Mouse (Mus musculus): ENCODE results near the gene Gm8439. TPM values are rescaled to one million over a fixed set of nuclear protein-coding genes. Genes with fewer than 3 reads are reported as not detected.
"Not testable (repeated sequence)": the region's sequence is repeated elsewhere in the genome, so short reads cannot be mapped to it uniquely, and the experiment has no call there.

Gm8439 gene
- polyA plus RNA-seq, 1 experiment from 2014 or later: not detected

DNA sequence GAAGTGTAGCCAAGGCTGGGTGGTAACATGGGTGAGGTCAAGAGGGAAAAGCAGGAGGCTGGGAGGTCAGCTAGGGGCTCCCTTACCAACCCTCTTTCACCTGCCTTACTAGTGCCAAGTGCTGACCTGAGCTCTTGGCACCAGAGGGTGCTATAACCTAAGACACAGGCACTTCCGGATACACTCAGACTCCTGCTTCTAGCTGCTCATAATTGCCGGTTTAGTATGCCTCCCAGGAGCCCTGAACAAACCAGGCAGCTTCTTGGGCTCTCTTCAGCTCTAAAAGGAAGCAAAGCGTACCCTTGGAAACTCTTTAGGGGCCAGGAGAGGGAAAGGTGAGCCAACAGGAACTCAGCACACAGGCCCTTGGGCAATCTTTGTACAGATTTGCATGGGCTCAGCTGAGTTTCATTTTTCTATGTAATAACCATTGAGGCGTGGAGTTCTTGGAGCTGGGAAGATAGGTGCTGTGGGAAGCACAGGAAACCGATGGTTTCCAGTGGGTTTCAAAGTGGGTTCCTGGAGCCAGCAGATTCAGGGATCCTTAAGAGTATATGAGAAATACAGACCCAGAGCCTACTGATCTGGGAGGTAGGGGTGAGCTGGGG, 1.4 kb downstream of the Gm8439 start:
- Histone ChIP-seq H3K4me1 (ENCODE audit: insufficient read depth) (no peaks in the 10 kb centered on the region), H3K27me3 (ENCODE audit: insufficient read depth, low read length) (no peaks in the 10 kb centered on the region), H3K9me3 (ENCODE audit: low read depth, low read length) (no peaks in the 10 kb centered on the region), H3K36me3 (ENCODE audit: insufficient read depth) (no peaks in the 10 kb centered on the region), H3K27ac (ENCODE audit: low read depth) (no peak overlapping the region), H3K4me3 (ENCODE audit: low read depth, low read length) (no peak overlapping the region), H3K9ac (no peak overlapping the region), H3K4me2 (no peak overlapping the region)
- WGBS: 30% methylated on average over 5 of the region's 5 CpGs
- DNase-seq (peak; percentile 87), ATAC-seq (ENCODE audit: insufficient read depth) (peak; percentile 89)
- TF ChIP-seq CTCF (IDR thresholded peaks at IDR 0.05; ENCODE audit: low read depth): peak; percentile 93

DNA sequence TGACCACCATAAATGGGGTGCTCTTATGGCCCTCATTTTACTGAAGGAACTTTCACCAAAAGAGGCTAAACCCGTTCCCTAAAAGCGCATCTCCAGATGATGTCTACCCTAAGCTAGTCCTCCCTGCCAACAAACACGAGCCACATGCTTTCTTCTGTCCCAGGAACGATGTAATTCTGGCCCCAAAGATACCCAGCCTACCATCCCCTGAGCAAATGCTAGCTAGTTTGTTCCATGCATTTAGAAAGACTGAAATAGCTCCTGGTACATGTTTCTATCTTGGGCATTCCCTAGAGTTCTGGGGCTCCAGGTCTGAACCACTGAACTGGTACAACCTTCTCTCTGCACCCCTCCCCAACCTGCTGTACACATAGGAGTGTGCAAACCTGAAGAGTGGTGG, 2.4 kb downstream of the Gm8439 start:
- DNase-seq: no peak
- Histone ChIP-seq H3K4me2 (no peak overlapping the region), H3K27me3 (ENCODE audit: insufficient read depth, low read length) (no peaks in the 10 kb centered on the region), H3K27ac (ENCODE audit: low read depth) (no peak overlapping the region), H3K4me1 (ENCODE audit: insufficient read depth) (no peaks in the 10 kb centered on the region), H3K9me3 (ENCODE audit: low read depth, low read length) (no peaks in the 10 kb centered on the region), H3K36me3 (ENCODE audit: insufficient read depth) (no peaks in the 10 kb centered on the region), H3K9ac (no peak overlapping the region), H3K4me3 (ENCODE audit: low read depth, low read length) (no peak overlapping the region)
- ATAC-seq (ENCODE audit: insufficient read depth): no peak
- 78% methylated on average over 4 of the region's 4 CpGs for WGBS
- no peak for TF ChIP-seq CTCF (IDR thresholded peaks at IDR 0.05; ENCODE audit: low read depth)

DNA sequence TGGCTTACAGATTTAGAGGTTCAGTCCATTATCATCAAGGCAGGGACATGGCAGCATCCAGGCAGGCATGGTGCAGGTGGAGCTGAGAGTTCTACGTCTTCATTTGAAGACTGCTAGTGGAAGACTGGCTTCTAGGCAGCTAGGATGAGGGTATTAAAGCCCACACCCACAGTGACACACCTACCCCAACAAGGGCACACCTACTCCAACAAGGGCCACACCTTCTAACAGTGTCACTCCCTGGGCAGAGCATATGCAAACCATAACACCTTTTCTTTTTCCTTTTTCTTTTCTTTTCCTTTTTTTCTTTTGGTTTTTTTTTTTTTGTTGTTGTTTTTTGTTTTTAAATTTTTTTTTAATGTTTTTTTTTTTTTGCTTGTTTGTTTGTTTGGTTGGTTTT, 7.7 kb downstream of the Gm8439 start:
- H3K36me3 ChIP-seq (ENCODE audit: insufficient read depth): not testable (repeated sequence)
- WGBS: 93% methylated on average over 1 of the region's 1 CpGs

DNA sequence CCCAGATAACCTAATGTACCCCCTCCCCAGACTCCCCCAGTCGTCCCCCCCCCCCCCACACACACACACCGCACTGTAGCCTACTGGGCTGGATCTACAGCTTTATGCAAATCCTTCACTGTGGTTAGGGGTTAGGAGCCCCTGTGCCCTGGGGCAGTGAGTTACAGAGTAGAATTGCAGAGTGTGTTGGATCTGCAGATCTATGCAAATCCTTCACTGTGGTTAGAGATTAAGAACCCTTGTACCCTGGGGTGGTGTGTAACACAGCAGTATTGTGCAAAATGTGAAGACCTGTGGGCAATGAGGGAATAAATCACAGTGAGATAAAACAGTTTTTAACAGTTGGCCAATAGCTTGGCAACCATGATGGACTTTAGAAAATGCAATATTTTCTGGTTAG, 10.4 kb downstream of the Gm8439 start:
- ATAC-seq (ENCODE audit: insufficient read depth) (no peak), DNase-seq (no peak)
- WGBS: 38% methylated on average over 2 of the region's 2 CpGs
- TF ChIP-seq CTCF (IDR thresholded peaks at IDR 0.05; ENCODE audit: low read depth): no peak
- H3K9ac ChIP-seq: no peak overlapping the region
- no peaks in the 10 kb centered on the region for H3K27me3 ChIP-seq (ENCODE audit: insufficient read depth, low read length)
- no peaks in the 10 kb centered on the region for H3K36me3 ChIP-seq (ENCODE audit: insufficient read depth)
- H3K27ac ChIP-seq (ENCODE audit: low read depth): no peak overlapping the region
- no peaks in the 10 kb centered on the region for H3K4me1 ChIP-seq (ENCODE audit: insufficient read depth)
- no peak overlapping the region for H3K4me2 ChIP-seq
- H3K9me3 ChIP-seq (ENCODE audit: low read depth, low read length): no peaks in the 10 kb centered on the region
- H3K4me3 ChIP-seq (ENCODE audit: low read depth, low read length): no peak overlapping the region

More for the DNA sequence above, 7.7 kb downstream of the Gm8439 start:
- not testable (repeated sequence) for DNase-seq; ATAC-seq (ENCODE audit: insufficient read depth); H3K9ac ChIP-seq; H3K27me3 ChIP-seq (ENCODE audit: insufficient read depth, low read length); H3K4me2 ChIP-seq; H3K4me3 ChIP-seq (ENCODE audit: low read depth, low read length); H3K4me1 ChIP-seq (ENCODE audit: insufficient read depth); H3K27ac ChIP-seq (ENCODE audit: low read depth); H3K9me3 ChIP-seq (ENCODE audit: low read depth, low read length)

DNA sequence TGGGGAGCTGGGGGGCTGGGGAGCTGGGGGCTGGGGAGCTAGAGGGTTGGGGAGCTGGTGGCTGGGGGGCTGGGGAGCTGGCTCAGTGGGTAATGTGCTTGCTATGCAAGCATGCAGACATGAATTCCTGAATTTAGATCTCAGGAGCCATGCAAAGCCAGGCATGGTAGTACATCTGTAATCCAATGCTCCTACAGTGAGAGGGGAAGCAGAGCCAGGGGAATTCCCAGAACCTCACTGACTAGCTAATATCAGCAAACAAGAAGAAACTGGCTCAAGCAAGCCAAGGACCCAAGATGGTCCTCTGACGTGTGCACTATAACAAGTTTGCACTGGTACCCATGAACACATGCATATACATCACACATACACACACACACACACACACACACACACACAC, 13.2 kb downstream of the Gm8439 start:
- H3K9ac ChIP-seq: no peak overlapping the region
- no peaks in the 10 kb centered on the region for H3K36me3 ChIP-seq (ENCODE audit: insufficient read depth)
- no peak for TF ChIP-seq CTCF (IDR thresholded peaks at IDR 0.05; ENCODE audit: low read depth)
- DNase-seq (no peak), ATAC-seq (ENCODE audit: insufficient read depth) (no peak)
- no peaks in the 10 kb centered on the region for H3K27me3 ChIP-seq (ENCODE audit: insufficient read depth, low read length)
- H3K4me1 ChIP-seq (ENCODE audit: insufficient read depth): no peaks in the 10 kb centered on the region
- H3K4me2 ChIP-seq: no peak overlapping the region
- no peak overlapping the region for H3K27ac ChIP-seq (ENCODE audit: low read depth)
- H3K9me3 ChIP-seq (ENCODE audit: low read depth, low read length): no peaks in the 10 kb centered on the region
- no peak overlapping the region for H3K4me3 ChIP-seq (ENCODE audit: low read depth, low read length)
- 60% methylated on average over 1 of the region's 1 CpGs for WGBS

DNA sequence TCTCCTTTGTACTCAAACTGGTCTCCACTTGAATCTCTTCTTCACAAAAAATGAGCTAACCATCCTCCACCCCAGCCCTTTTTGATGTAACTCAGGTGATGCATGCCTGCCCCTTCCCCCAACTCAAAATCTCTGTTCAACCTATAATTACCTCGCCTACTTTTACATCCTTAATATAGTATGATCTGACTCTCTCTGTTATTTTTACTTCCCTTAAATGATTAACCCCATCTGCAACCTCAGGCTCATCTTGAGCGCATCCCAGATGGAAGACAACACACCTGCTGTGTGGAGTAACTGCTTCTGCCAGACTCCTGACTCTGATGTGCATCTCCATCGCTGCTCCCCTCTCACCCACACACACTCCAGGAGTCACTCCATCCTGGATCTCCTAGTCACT, 14.1 kb downstream of the Gm8439 start:
- Histone ChIP-seq H3K27ac (ENCODE audit: low read depth) (no peak overlapping the region), H3K4me2 (no peak overlapping the region), H3K9me3 (ENCODE audit: low read depth, low read length) (no peaks in the 10 kb centered on the region), H3K9ac (no peak overlapping the region), H3K4me3 (ENCODE audit: low read depth, low read length) (no peak overlapping the region), H3K36me3 (ENCODE audit: insufficient read depth) (no peaks in the 10 kb centered on the region), H3K27me3 (ENCODE audit: insufficient read depth, low read length) (no peaks in the 10 kb centered on the region), H3K4me1 (ENCODE audit: insufficient read depth) (no peaks in the 10 kb centered on the region)
- 67% methylated on average over 3 of the region's 3 CpGs for WGBS
- no peak for TF ChIP-seq CTCF (IDR thresholded peaks at IDR 0.05; ENCODE audit: low read depth)
- no peak for DNase-seq
- no peak for ATAC-seq (ENCODE audit: insufficient read depth)

DNA sequence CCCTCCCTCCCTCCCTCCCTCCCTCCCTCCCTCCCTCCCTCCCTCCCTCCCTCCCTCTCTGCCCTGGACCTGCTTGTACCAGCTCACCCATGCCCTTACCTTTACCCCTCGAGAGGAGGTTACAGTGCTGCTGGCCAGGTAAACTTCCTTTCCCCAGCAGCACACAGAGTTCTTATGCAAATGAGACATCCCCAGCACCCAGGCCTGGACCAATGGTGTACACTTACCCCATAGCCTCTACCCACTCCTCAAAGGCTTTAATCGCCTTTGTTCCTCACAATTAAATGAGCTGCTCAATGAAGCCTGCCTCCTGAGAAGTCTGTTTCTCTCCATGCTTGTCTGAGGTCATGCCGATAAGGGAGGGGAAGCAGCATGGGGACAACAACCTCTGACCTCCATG, 18.4 kb downstream of the Gm8439 start:
- ATAC-seq (ENCODE audit: insufficient read depth): no peak
- no peaks in the 10 kb centered on the region for H3K9me3 ChIP-seq (ENCODE audit: low read depth, low read length)
- no peaks in the 10 kb centered on the region for H3K27me3 ChIP-seq (ENCODE audit: insufficient read depth, low read length)
- H3K4me3 ChIP-seq (ENCODE audit: low read depth, low read length): no peak overlapping the region
- no peak overlapping the region for H3K27ac ChIP-seq (ENCODE audit: low read depth)
- H3K4me1 ChIP-seq (ENCODE audit: insufficient read depth): no peaks in the 10 kb centered on the region
- H3K36me3 ChIP-seq (ENCODE audit: insufficient read depth): no peaks in the 10 kb centered on the region
- no peak for DNase-seq
- WGBS: 38% methylated on average over 2 of the region's 3 CpGs
- no peak overlapping the region for H3K4me2 ChIP-seq
- no peak for TF ChIP-seq CTCF (IDR thresholded peaks at IDR 0.05; ENCODE audit: low read depth)
- no peak overlapping the region for H3K9ac ChIP-seq

DNA sequence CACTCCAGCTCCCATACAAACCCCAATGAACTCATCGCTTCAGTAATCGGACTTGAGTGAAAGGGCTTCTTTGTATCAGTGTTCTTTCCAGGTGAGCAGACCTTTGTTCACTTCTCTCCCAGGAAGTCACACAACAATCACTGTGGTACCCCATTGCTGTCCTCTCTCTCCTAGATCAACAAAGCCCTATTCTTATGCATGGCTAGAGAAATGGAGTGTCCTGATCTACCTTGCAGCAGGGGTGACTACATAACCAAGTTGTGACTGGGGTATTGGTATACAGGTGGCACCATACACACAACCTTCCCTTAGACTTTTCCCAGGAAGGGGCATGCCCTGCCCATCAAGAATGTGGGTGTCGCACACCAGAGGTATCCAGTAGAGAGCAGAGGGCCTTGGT, 22.5 kb downstream of the Gm8439 start:
- no peaks in the 10 kb centered on the region for H3K4me1 ChIP-seq (ENCODE audit: insufficient read depth)
- WGBS: 79% methylated on average over 3 of the region's 3 CpGs

More for the DNA sequence above, 22.5 kb downstream of the Gm8439 start:
- ATAC-seq (ENCODE audit: insufficient read depth) (no peak), DNase-seq (no peak)
- Histone ChIP-seq H3K4me2 (no peak overlapping the region), H3K9me3 (ENCODE audit: low read depth, low read length) (no peaks in the 10 kb centered on the region), H3K4me3 (ENCODE audit: low read depth, low read length) (no peak overlapping the region), H3K27me3 (ENCODE audit: insufficient read depth, low read length) (no peaks in the 10 kb centered on the region), H3K36me3 (ENCODE audit: insufficient read depth) (no peaks in the 10 kb centered on the region), H3K9ac (no peak overlapping the region), H3K27ac (ENCODE audit: low read depth) (no peak overlapping the region)
- TF ChIP-seq CTCF (IDR thresholded peaks at IDR 0.05; ENCODE audit: low read depth): no peak

All from lung, embryonic 14.5 days (tissue).